Mouse (Mus musculus) liver, embryonic 12.5 days (tissue): ENCODE data around the gene Hnf4a. TPM values are rescaled to one million over a fixed set of nuclear protein-coding genes. Genes with fewer than 3 reads are reported as not detected.
A peak's percentile ranks its signal among the peaks of the same experiment; 100 is the strongest.

Source experiments
- ATAC-seq: fragments of 200-750 bp; cut with Nextera tagmentation; 2 replicates; pipeline ENCODE4 v1.8.0; 2017; ENCODE audit warnings: moderate number of reproducible peaks, mild to moderate bottlenecking, moderate library complexity
- H3K27ac ChIP-seq: fragments of 300-500 bp; sonication (generic); 2 replicates; pipeline ENCODE4 v1.5.1; 2016; ENCODE audit warnings: mild to moderate bottlenecking
- H3K27me3 ChIP-seq: fragments of 300-500 bp; sonication (generic); replicated peaks from 2 replicates; pipeline ENCODE4 v1.6.1; 2016; ENCODE audit warnings: mild to moderate bottlenecking, moderate library complexity
- H3K36me3 ChIP-seq: fragments of 300-500 bp; sonication (generic); 2 replicates; pipeline ENCODE4 v1.6.1; 2016; ENCODE audit warnings: mild to moderate bottlenecking, moderate library complexity
- H3K4me1 ChIP-seq: fragments of 300-500 bp; sonication (generic); 2 replicates; pipeline ENCODE4 v1.6.1; 2016
- H3K4me2 ChIP-seq: fragments of 300-500 bp; sonication (generic); 2 replicates; pipeline ENCODE4 v1.6.1; 2016; ENCODE audit warnings: mild to moderate bottlenecking, moderate library complexity
- H3K4me3 ChIP-seq: fragments of 300-500 bp; sonication (generic); 2 replicates; pipeline ENCODE4 v1.5.1; 2016; ENCODE audit warnings: mild to moderate bottlenecking, moderate library complexity
- H3K9ac ChIP-seq: fragments of 300-500 bp; sonication (generic); 2 replicates; pipeline ENCODE4 v1.6.1; 2016; ENCODE audit warnings: mild to moderate bottlenecking, moderate library complexity
- H3K9me3 ChIP-seq: fragments of 300-500 bp; sonication (generic); replicated peaks from 2 replicates; pipeline ENCODE4 v1.6.1; 2016; ENCODE audit warnings: mild to moderate bottlenecking, moderate library complexity
- WGBS: fragments of 180-500 bp; shearing (Covaris S2); methylation state at CpG from one replicate; pipeline ENCODE4 v1.1.7; 2016; ENCODE audit not compliant: insufficient replicate concordance; 5-methylcytosine and 5-hydroxymethylcytosine counted together
- polyA plus RNA-seq: library from polyadenylated mRNA; unstranded; fragments of >200 nt; fragmentation: Nextera tagmentation; extraction: Ambion mirVana; gene quantifications from 2 replicates; pipeline ENCODE4 v1.2.1, GENCODE M21; 2016

The Hnf4a gene
- polyA plus RNA-seq, 1 experiment from 2014 or later, result 15.4 TPM

GRCm38 (mm10) chr2:163601066-163601465, 94.5 kb downstream of the Hnf4a start:
- H3K9ac ChIP-seq, result no peak overlapping the region
- 83% methylated on average over 7 of the region's 7 CpGs for WGBS
- no peak overlapping the region for H3K27ac ChIP-seq
- ATAC-seq, result no peak
- H3K9me3 ChIP-seq, result no peaks in the 10 kb centered on the region
- H3K4me3 ChIP-seq, result no peak overlapping the region
- no peaks in the 10 kb centered on the region for H3K36me3 ChIP-seq
- 0 out of 2 replicates have a peak overlapping the region, but pooled peaks have one; percentile 99 for H3K4me2 ChIP-seq
- H3K4me1 ChIP-seq, result peaks cover 57% of the 10 kb centered on the region
- no peaks in the 10 kb centered on the region for H3K27me3 ChIP-seq

DNA sequence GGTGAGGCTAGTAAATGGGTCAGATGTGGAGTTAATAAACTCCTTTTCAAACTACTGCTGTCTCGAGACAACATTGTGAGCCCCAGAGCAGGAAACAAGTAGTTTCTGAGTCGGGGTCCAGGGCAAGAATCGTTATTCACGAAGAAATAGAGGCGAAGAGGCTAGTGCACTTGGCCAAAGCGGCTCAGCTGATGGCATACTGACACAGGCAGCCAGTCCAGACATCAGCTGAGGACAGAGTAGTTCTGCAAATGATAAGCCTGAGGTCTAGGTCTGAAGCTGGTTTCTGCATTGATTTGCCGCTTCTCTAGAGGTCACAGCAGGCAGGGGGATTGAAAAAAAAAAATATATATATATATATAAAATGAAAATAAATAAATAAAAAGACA, 95.1 kb downstream of the Hnf4a start:
- no peaks in the 10 kb centered on the region for H3K9me3 ChIP-seq
- H3K4me1 ChIP-seq, result peaks cover 54% of the 10 kb centered on the region
- H3K27me3 ChIP-seq, result no peaks in the 10 kb centered on the region
- WGBS, result 53% methylated on average over 7 of the region's 7 CpGs
- H3K9ac ChIP-seq, result peak overlapping the region; percentile 95
- H3K27ac ChIP-seq, result peak overlapping the region; percentile 92; the same call in 1 of the 2 replicates
- peak overlapping the region; percentile 99 for H3K4me2 ChIP-seq
- no peaks in the 10 kb centered on the region for H3K36me3 ChIP-seq
- H3K4me3 ChIP-seq, result peak overlapping the region; percentile 87
- no peak for ATAC-seq

DNA sequence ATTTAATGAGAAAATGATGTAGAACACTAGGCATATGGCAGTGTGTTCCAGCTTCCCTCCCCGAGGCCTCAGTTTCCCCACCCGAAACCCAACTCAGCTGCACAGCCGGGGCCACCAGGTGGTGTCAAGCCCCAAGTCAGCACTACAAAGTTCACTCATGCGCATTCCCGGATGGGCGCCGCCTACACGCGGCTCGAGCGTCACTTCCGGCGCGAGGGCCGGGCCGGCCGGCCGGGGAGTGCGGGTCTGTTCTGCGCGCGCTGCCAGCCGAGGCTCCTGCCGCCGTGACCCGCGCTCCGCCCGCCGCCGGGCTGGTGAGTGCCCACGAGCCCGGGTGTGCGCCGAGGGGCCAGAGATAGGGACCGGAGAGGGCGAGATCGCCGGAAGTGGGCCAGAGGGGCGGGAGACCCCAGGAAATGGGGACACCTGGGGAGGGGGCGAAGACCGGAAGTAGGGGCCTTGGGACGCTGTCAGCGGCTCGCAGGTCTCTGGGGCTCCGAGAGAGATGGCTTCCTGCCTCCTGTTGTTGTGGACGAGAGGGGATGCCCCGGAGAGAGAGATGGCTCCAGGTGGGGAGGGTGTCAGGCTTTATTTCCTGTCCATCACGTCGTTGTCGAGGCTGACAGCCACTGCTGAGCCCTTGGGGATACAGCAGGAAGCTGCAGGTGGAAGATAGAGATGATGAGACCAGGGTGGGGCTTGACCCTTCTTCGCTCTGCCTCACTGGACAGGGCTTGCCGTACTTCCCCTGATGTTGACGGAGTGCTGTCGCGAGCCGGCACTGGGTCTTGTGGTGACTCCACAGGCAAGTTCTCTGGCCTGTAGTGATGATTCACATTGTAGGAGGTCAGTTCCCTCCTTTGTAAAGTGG, 95.7 kb downstream of the Hnf4a start, which contains the start of gene Ttpal:
Ttpal (plus strand) TSS at position 214 of the 871 bp plus-strand sequence.
- no peaks in the 10 kb centered on the region for H3K9me3 ChIP-seq
- no peaks in the 10 kb centered on the region for H3K27me3 ChIP-seq
- H3K4me1 ChIP-seq, result peaks cover 48% of the 10 kb centered on the region
- WGBS, result 2% methylated on average over 57 of the region's 57 CpGs
- peak within 1 kb of the TSS; percentile 87 for H3K4me3 ChIP-seq
- H3K9ac ChIP-seq, result peak within 1 kb of the TSS; percentile 95
- ATAC-seq, result peak; percentile 92
- peak within 1 kb of the TSS; percentile 92 for H3K27ac ChIP-seq
- peaks cover 6% of the 10 kb centered on the region for H3K36me3 ChIP-seq
- peak within 1 kb of the TSS; percentile 99 for H3K4me2 ChIP-seq

DNA sequence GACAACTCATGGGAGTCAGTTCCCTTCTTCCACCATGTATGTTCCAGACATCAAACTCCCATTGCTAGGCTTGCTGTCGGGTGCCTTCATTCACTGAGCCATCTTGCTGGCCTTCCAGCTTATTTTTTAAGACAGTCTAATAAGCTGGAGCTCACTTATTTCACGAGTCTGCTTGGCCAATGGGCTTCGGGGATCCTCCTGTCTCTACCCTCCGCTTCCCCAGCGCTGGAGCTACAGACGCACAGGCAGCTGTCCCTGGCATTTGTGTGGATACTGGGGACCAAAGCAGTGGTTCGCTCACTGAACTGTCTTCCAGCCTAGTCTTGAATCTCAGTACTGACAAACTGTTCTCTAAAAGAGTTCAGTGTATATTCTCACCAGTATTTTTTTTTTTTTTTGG, 99.6 kb downstream of the Hnf4a start:
- Histone ChIP-seq H3K9me3 (no peaks in the 10 kb centered on the region), H3K9ac (no peak overlapping the region), H3K4me3 (no peak overlapping the region), H3K36me3 (peaks cover 37% of the 10 kb centered on the region), H3K4me2 (0 out of 2 replicates have a peak overlapping the region, but pooled peaks have one; percentile 10), H3K27ac (no peak overlapping the region), H3K27me3 (no peaks in the 10 kb centered on the region), H3K4me1 (peaks cover 55% of the 10 kb centered on the region)
- no peak for ATAC-seq
- 83% methylated on average over 7 of the region's 7 CpGs for whole genome bisulfite sequencing

GRCm38 (mm10) chr2:163608008-163608407, 101.4 kb downstream of the Hnf4a start:
- no peaks in the 10 kb centered on the region for H3K9me3 ChIP-seq
- no peaks in the 10 kb centered on the region for H3K27me3 ChIP-seq
- peaks cover 40% of the 10 kb centered on the region for H3K4me1 ChIP-seq
- no peak for ATAC-seq
- 79% methylated on average over 7 of the region's 7 CpGs for WGBS
- no peak overlapping the region for H3K4me3 ChIP-seq
- peaks cover 55% of the 10 kb centered on the region for H3K36me3 ChIP-seq
- no peak overlapping the region for H3K9ac ChIP-seq
- H3K4me2 ChIP-seq, result no peak overlapping the region
- 0 out of 2 replicates have a peak overlapping the region, but pooled peaks have one; percentile 37 for H3K27ac ChIP-seq

DNA sequence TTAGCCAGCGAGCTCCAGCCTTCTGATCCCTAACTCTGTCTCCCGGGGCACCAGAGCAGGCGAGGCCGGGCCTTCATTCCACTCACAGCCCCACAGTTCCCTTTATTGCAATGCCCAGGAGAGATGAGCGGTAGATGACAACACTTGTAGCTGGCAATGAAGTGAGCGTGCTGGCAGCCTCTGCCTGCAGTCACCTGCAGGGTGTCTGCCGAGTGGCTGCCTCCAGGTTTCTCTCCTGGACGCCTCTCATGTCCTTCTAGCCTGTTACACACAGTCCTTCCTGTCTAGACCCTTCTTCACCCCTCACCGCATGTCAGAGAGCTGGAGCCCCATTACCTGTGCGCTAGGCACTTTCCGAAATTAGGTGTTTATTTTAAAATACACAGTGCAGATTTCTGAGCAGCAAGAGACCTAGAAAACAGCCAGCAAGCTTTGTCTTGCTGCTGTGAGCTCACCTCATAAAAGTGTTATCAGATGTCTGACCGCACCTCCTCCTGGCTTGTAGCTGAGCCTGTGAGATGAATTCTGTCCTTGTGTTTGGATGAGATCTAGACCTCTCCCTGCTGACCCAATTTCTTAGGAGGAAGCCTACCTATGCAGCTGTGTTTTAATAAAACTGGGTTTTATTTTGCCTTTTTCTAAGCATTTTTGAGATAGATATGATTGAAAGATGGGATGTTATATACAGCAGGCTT, 102.8 kb downstream of the Hnf4a start:
- Histone ChIP-seq H3K9ac (no peak overlapping the region), H3K4me2 (no peak overlapping the region), H3K4me3 (no peak overlapping the region), H3K27me3 (no peaks in the 10 kb centered on the region), H3K9me3 (no peaks in the 10 kb centered on the region), H3K4me1 (peaks cover 31% of the 10 kb centered on the region), H3K27ac (no peak overlapping the region), H3K36me3 (peaks cover 69% of the 10 kb centered on the region)
- no peak for ATAC-seq
- WGBS, result 80% methylated on average over 12 of the region's 12 CpGs

DNA sequence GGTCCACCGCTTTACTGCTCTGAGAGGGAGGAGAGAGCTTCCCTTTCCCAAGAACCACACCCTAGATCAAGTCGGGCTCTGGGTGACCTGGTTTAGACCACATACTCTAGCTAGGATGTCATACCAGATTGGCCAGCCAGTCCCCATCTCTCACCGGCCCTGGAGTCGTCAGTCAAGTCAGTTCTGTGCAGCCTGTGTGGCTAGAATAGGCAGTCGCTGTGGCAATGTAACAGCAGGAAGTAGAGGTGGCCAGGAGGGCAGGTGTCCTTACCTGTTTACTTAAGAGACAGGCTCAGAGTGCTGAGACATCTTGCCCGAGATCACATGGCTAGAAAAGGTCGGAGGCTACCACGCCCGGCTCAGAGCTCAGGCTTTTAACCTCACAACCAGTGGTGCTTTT, 104.6 kb downstream of the Hnf4a start:
- peaks cover 87% of the 10 kb centered on the region for H3K36me3 ChIP-seq
- ATAC-seq, result no peak
- H3K27me3 ChIP-seq, result no peaks in the 10 kb centered on the region
- H3K4me3 ChIP-seq, result no peak overlapping the region
- H3K27ac ChIP-seq, result no peak overlapping the region
- 74% methylated on average over 9 of the region's 9 CpGs for WGBS
- no peaks in the 10 kb centered on the region for H3K9me3 ChIP-seq
- no peak overlapping the region for H3K9ac ChIP-seq
- H3K4me2 ChIP-seq, result no peak overlapping the region
- peaks cover 14% of the 10 kb centered on the region for H3K4me1 ChIP-seq

GRCm38 (mm10) chr2:163613206-163613605, 106.6 kb downstream of the Hnf4a start:
- 94% methylated on average over 5 of the region's 5 CpGs for WGBS
- Histone ChIP-seq H3K4me1 (peaks cover 4% of the 10 kb centered on the region), H3K4me3 (no peak overlapping the region), H3K4me2 (no peak overlapping the region), H3K27me3 (no peaks in the 10 kb centered on the region), H3K9me3 (no peaks in the 10 kb centered on the region), H3K9ac (no peak overlapping the region), H3K27ac (no peak overlapping the region), H3K36me3 (peaks cover 92% of the 10 kb centered on the region)
- ATAC-seq, result no peak

- ATAC-seq, result no peak
- peaks cover 99% of the 10 kb centered on the region for H3K36me3 ChIP-seq
- 87% methylated on average over 4 of the region's 4 CpGs for WGBS
Measured at GRCm38 (mm10) chr2:163613990-163614389, 107.4 kb downstream of the Hnf4a start.

GRCm38 (mm10) chr2:163615401-163615800, 108.8 kb downstream of the Hnf4a start:
- ATAC-seq, result no peak
- peaks cover 7% of the 10 kb centered on the region; the same call in 1 of the 2 replicates for H3K4me1 ChIP-seq
- H3K27ac ChIP-seq, result no peak overlapping the region
- no peak overlapping the region for H3K4me3 ChIP-seq
- no peak overlapping the region for H3K4me2 ChIP-seq
- peaks cover 100% of the 10 kb centered on the region for H3K36me3 ChIP-seq
- H3K27me3 ChIP-seq, result no peaks in the 10 kb centered on the region
- H3K9ac ChIP-seq, result no peak overlapping the region
- no peaks in the 10 kb centered on the region for H3K9me3 ChIP-seq
- WGBS, result 92% methylated on average over 9 of the region's 9 CpGs

More at GRCm38 (mm10) chr2:163613990-163614389, 107.4 kb downstream of the Hnf4a start:
- H3K27me3 ChIP-seq, result no peaks in the 10 kb centered on the region
- H3K9ac ChIP-seq, result no peak overlapping the region
- no peak overlapping the region for H3K27ac ChIP-seq
- H3K4me3 ChIP-seq, result no peak overlapping the region
- no peaks in the 10 kb centered on the region for H3K4me1 ChIP-seq
- no peak overlapping the region for H3K4me2 ChIP-seq
- H3K9me3 ChIP-seq, result no peaks in the 10 kb centered on the region

GRCm38 (mm10) chr2:163615906-163616651, 109.5 kb downstream of the Hnf4a start:
- peaks cover 7% of the 10 kb centered on the region; the same call in 1 of the 2 replicates for H3K4me1 ChIP-seq

More at GRCm38 (mm10) chr2:163615906-163616651, 109.5 kb downstream of the Hnf4a start:
- Histone ChIP-seq H3K36me3 (peaks cover 100% of the 10 kb centered on the region), H3K4me3 (no peak overlapping the region), H3K27me3 (no peaks in the 10 kb centered on the region), H3K27ac (peak overlapping the region; percentile 51), H3K9ac (no peak overlapping the region), H3K9me3 (no peaks in the 10 kb centered on the region), H3K4me2 (no peak overlapping the region)
- 77% methylated on average over 4 of the region's 4 CpGs for WGBS
- no peak for ATAC-seq
